Mouse (Mus musculus) lung, embryonic 14.5 days (tissue): ENCODE results near the gene Kcmf1. TPM values are rescaled to one million over a fixed set of nuclear protein-coding genes. Genes with fewer than 3 reads are reported as not detected.

Experiments used
- ATAC-seq: fragments of 200-750 bp; cut with Nextera tagmentation; 2 replicates; pipeline ENCODE4 v1.8.0; 2017; ENCODE audit warnings: mild to moderate bottlenecking, moderate TSS enrichment, moderate library complexity; ENCODE audit not compliant: insufficient read depth
- DNase-seq: peaks from one replicate; pipeline ENCODE4 v3.0.0-alpha.2; 2015
- H3K27ac ChIP-seq: fragments of 300-500 bp; sonication (generic); 2 replicates; pipeline ENCODE4 v1.5.1; 2014; ENCODE audit warnings: low read depth, mild to moderate bottlenecking, moderate library complexity
- H3K27me3 ChIP-seq: fragments of 300-500 bp; sonication (generic); 2 replicates; pipeline ENCODE4 v1.6.1; 2014; ENCODE audit warnings: low read length, control low read depth; ENCODE audit not compliant: insufficient read depth
- H3K36me3 ChIP-seq: fragments of 300-500 bp; sonication (generic); 2 replicates; pipeline ENCODE4 v1.6.1; 2014; ENCODE audit warnings: control low read depth; ENCODE audit not compliant: insufficient read depth
- H3K4me1 ChIP-seq: fragments of 300-500 bp; sonication (generic); 2 replicates; pipeline ENCODE4 v1.6.1; 2014; ENCODE audit warnings: antibody characterized with exemption, control low read depth; ENCODE audit not compliant: insufficient read depth
- H3K4me2 ChIP-seq: fragments of 300-500 bp; sonication (generic); 2 replicates; pipeline ENCODE4 v1.6.1; 2014; ENCODE audit warnings: mild to moderate bottlenecking
- H3K4me3 ChIP-seq: fragments of 300-500 bp; sonication (generic); 2 replicates; pipeline ENCODE4 v1.5.1; 2014; ENCODE audit warnings: low read depth, low read length
- H3K9ac ChIP-seq: fragments of 300-500 bp; sonication (generic); 2 replicates; pipeline ENCODE4 v1.6.1; 2014
- H3K9me3 ChIP-seq: fragments of 300-500 bp; sonication (generic); 2 replicates; pipeline ENCODE4 v1.6.1; 2016; ENCODE audit warnings: low read depth, low read length, control low read depth
- CTCF ChIP-seq: IDR thresholded peaks from 2 replicates; pipeline ENCODE4 v1.5.1; 2016; ENCODE audit warnings: antibody characterized with exemption, low read depth
- WGBS: fragments of 180-500 bp; shearing (Covaris S2); extraction: QIAGEN DNeasy Blood & Tissue Kit; methylation state at CpG from one replicate; pipeline ENCODE4 v1.1.7; 2014; 5-methylcytosine and 5-hydroxymethylcytosine counted together
- polyA plus RNA-seq: library from polyadenylated mRNA; unstranded; fragments of >200 nt; fragmentation: Nextera tagmentation; extraction: Ambion mirVana; gene quantifications from 2 replicates; pipeline ENCODE4 v1.2.1, GENCODE M21; 2014

Gene Kcmf1
- polyA plus RNA-seq, 1 experiment from 2014 or later, result 65.4 TPM

GRCm38 (mm10) chr6:72932955-72933354, 33.2 kb upstream of the Kcmf1 start:
- DNase-seq (no peak), ATAC-seq (no peak)
- 85% methylated on average over 1 of the region's 1 CpGs for WGBS
- H3K4me1 ChIP-seq, result no peaks in the 10 kb centered on the region
- no peak for TF ChIP-seq CTCF
- H3K4me3 ChIP-seq, result no peak overlapping the region
- H3K36me3 ChIP-seq, result no peaks in the 10 kb centered on the region
- no peak overlapping the region for H3K4me2 ChIP-seq
- H3K9ac ChIP-seq, result no peak overlapping the region
- no peaks in the 10 kb centered on the region for H3K27me3 ChIP-seq
- H3K27ac ChIP-seq, result no peak overlapping the region
- no peaks in the 10 kb centered on the region for H3K9me3 ChIP-seq

- H3K9ac ChIP-seq, result no peak overlapping the region
- H3K27me3 ChIP-seq, result no peaks in the 10 kb centered on the region
- no peak for TF ChIP-seq CTCF
- no peak for ATAC-seq
- H3K4me2 ChIP-seq, result no peak overlapping the region
- H3K27ac ChIP-seq, result no peak overlapping the region
- H3K4me3 ChIP-seq, result no peak overlapping the region
- DNase-seq, result no peak
- no peaks in the 10 kb centered on the region for H3K9me3 ChIP-seq
- 86% methylated on average over 3 of the region's 3 CpGs for WGBS
- H3K4me1 ChIP-seq, result peaks cover 8% of the 10 kb centered on the region
- H3K36me3 ChIP-seq, result no peaks in the 10 kb centered on the region
These were observed 31.8 kb upstream of the Kcmf1 start for GRCm38 (mm10) chr6:72931533-72931932.

- Histone ChIP-seq H3K4me3 (no peak overlapping the region), H3K27me3 (no peaks in the 10 kb centered on the region), H3K27ac (no peak overlapping the region), H3K9me3 (no peaks in the 10 kb centered on the region), H3K36me3 (no peaks in the 10 kb centered on the region), H3K4me1 (peaks cover 9% of the 10 kb centered on the region), H3K9ac (no peak overlapping the region), H3K4me2 (no peak overlapping the region)
- 80% methylated on average over 4 of the region's 4 CpGs for WGBS
- no peak for TF ChIP-seq CTCF
- ATAC-seq (no peak), DNase-seq (no peak)
These were observed 30.1 kb upstream of the Kcmf1 start for GRCm38 (mm10) chr6:72929795-72930398.

- peak; percentile 94 for ATAC-seq
- WGBS, result 13% methylated on average over 9 of the region's 9 CpGs
- no peaks in the 10 kb centered on the region for H3K27me3 ChIP-seq
- peak overlapping the region; percentile 23; the same call in 1 of the 2 replicates for H3K4me2 ChIP-seq
- peak overlapping the region; percentile 89 for H3K27ac ChIP-seq
- no peaks in the 10 kb centered on the region for H3K9me3 ChIP-seq
- peaks cover 9% of the 10 kb centered on the region for H3K4me1 ChIP-seq
- no peak for TF ChIP-seq CTCF
- DNase-seq, result peak; percentile 87
- H3K36me3 ChIP-seq, result no peaks in the 10 kb centered on the region
- H3K4me3 ChIP-seq, result no peak overlapping the region
- H3K9ac ChIP-seq, result no peak overlapping the region
These were observed 27.1 kb upstream of the Kcmf1 start for GRCm38 (mm10) chr6:72926755-72927482.

GRCm38 (mm10) chr6:72926031-72926430, 26.3 kb upstream of the Kcmf1 start:
- Histone ChIP-seq H3K27me3 (no peaks in the 10 kb centered on the region), H3K4me2 (no peak overlapping the region), H3K27ac (no peak overlapping the region), H3K9ac (no peak overlapping the region), H3K4me1 (peaks cover 9% of the 10 kb centered on the region), H3K4me3 (no peak overlapping the region), H3K36me3 (no peaks in the 10 kb centered on the region), H3K9me3 (no peaks in the 10 kb centered on the region)
- no peak for TF ChIP-seq CTCF
- 74% methylated on average over 4 of the region's 4 CpGs for WGBS
- ATAC-seq (no peak), DNase-seq (no peak)

GRCm38 (mm10) chr6:72923381-72923780, 23.6 kb upstream of the Kcmf1 start:
- no peaks in the 10 kb centered on the region for H3K9me3 ChIP-seq
- no peak for ATAC-seq

GRCm38 (mm10) chr6:72921081-72921480, 21.3 kb upstream of the Kcmf1 start:
- Histone ChIP-seq H3K27me3 (no peaks in the 10 kb centered on the region), H3K4me3 (no peak overlapping the region), H3K9ac (no peak overlapping the region), H3K36me3 (no peaks in the 10 kb centered on the region), H3K4me2 (no peak overlapping the region), H3K27ac (no peak overlapping the region), H3K9me3 (no peaks in the 10 kb centered on the region), H3K4me1 (no peaks in the 10 kb centered on the region)
- WGBS, result 90% methylated on average over 3 of the region's 3 CpGs
- TF ChIP-seq CTCF, result no peak
- ATAC-seq, result no peak
- no peak for DNase-seq

More at GRCm38 (mm10) chr6:72923381-72923780, 23.6 kb upstream of the Kcmf1 start:
- Histone ChIP-seq H3K4me3 (no peak overlapping the region), H3K27ac (no peak overlapping the region), H3K36me3 (no peaks in the 10 kb centered on the region), H3K4me1 (peaks cover 9% of the 10 kb centered on the region), H3K9ac (no peak overlapping the region), H3K27me3 (no peaks in the 10 kb centered on the region), H3K4me2 (no peak overlapping the region)
- DNase-seq, result no peak
- WGBS, result 80% methylated on average over 8 of the region's 8 CpGs
- TF ChIP-seq CTCF, result no peak
